Mouse (Mus musculus) embryonic facial prominence, embryonic 13.5 days (tissue): ENCODE measurements around the gene Frmd8. TPM values are rescaled to one million over a fixed set of nuclear protein-coding genes. Genes with fewer than 3 reads are reported as not detected.

Experiments used
- ATAC-seq: fragments of 200-750 bp; cut with Nextera tagmentation; 2 replicates; pipeline ENCODE4 v1.8.0; 2017; ENCODE audit warnings: low read depth; ENCODE audit not compliant: insufficient number of reproducible peaks, insufficient read depth, low FRiP score, low TSS enrichment
- H3K27ac ChIP-seq: fragments of 300-500 bp; sonication (generic); 2 replicates; pipeline ENCODE4 v1.5.1; 2015; ENCODE audit warnings: moderate library complexity, mild to moderate bottlenecking, inconsistent platforms
- H3K27me3 ChIP-seq: fragments of 300-500 bp; sonication (generic); 2 replicates; pipeline ENCODE4 v1.6.1; 2015; ENCODE audit warnings: mild to moderate bottlenecking, inconsistent platforms
- H3K36me3 ChIP-seq: fragments of 300-500 bp; sonication (generic); 2 replicates; pipeline ENCODE4 v1.6.1; 2015; ENCODE audit warnings: mild to moderate bottlenecking, inconsistent platforms
- H3K4me1 ChIP-seq: fragments of 300-500 bp; sonication (generic); 2 replicates; pipeline ENCODE4 v1.6.1; 2015; ENCODE audit warnings: inconsistent platforms
- H3K4me2 ChIP-seq: fragments of 300-500 bp; sonication (generic); 2 replicates; pipeline ENCODE4 v1.6.1; 2015; ENCODE audit warnings: moderate library complexity, mild to moderate bottlenecking, inconsistent platforms
- H3K4me3 ChIP-seq: fragments of 300-500 bp; sonication (generic); 2 replicates; pipeline ENCODE4 v1.5.1; 2015; ENCODE audit warnings: mild to moderate bottlenecking, inconsistent platforms
- H3K9ac ChIP-seq: fragments of 300-500 bp; sonication (generic); 2 replicates; pipeline ENCODE4 v1.6.1; 2015; ENCODE audit warnings: mild to moderate bottlenecking, inconsistent platforms
- H3K9me3 ChIP-seq: fragments of 300-500 bp; sonication (generic); 2 replicates; pipeline ENCODE4 v1.6.1; 2016; ENCODE audit warnings: inconsistent platforms
- WGBS: fragments of 180-500 bp; shearing (Covaris S2); methylation state at CpG from one replicate; pipeline ENCODE4 v1.1.7; 2015; ENCODE audit warnings: mixed read lengths; 5-methylcytosine and 5-hydroxymethylcytosine counted together
- polyA plus RNA-seq: library from polyadenylated mRNA; unstranded; fragments of >200 nt; fragmentation: Nextera tagmentation; extraction: Ambion mirVana; gene quantifications from 2 replicates; pipeline ENCODE4 v1.2.1, GENCODE M21; 2015

The Frmd8 gene
- polyA plus RNA-seq, 1 experiment from 2014 or later, result 30.6 TPM

DNA sequence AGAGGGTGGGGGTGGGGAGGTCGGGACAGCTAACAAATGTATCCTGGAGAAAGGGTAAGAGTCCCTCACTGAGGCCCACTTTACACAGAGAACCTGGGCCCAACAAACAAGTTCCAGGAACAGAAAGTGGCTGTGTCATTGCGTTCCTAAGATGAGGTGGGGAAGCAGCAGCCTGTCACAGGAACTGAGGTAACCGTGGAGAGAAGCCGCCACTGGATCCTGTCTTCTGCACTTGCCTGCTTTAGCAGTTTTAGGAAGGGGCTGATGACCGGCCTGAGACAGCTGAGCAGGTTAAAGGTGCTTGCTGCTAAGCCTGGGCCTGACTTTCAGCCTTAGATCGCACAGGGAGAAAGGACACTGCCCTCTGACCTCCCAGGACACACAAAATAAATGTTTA is 68.3 kb downstream of the Frmd8 start:
- H3K4me1 ChIP-seq, result peaks cover 62% of the 10 kb centered on the region
- H3K27me3 ChIP-seq, result no peaks in the 10 kb centered on the region
- H3K9me3 ChIP-seq, result no peaks in the 10 kb centered on the region
- H3K27ac ChIP-seq, result peak overlapping the region; percentile 87
- H3K9ac ChIP-seq, result 0 out of 2 replicates have a peak overlapping the region, but pooled peaks have one; percentile 32
- no peak overlapping the region for H3K4me2 ChIP-seq
- H3K4me3 ChIP-seq, result no peak overlapping the region
- no peaks in the 10 kb centered on the region for H3K36me3 ChIP-seq
- WGBS, result 37% methylated on average over 6 of the region's 6 CpGs
- ATAC-seq, result no peak

GRCm38 (mm10) chr19:5806051-5806808 is 68.8 kb downstream of the Frmd8 start:
- Histone ChIP-seq H3K9me3 (no peaks in the 10 kb centered on the region), H3K36me3 (no peaks in the 10 kb centered on the region), H3K27ac (peak overlapping the region; percentile 87), H3K27me3 (no peaks in the 10 kb centered on the region), H3K9ac (0 out of 2 replicates have a peak overlapping the region, but pooled peaks have one; percentile 51), H3K4me2 (peak overlapping the region; percentile 20), H3K4me1 (peaks cover 56% of the 10 kb centered on the region), H3K4me3 (no peak overlapping the region)
- 11% methylated on average over 8 of the region's 8 CpGs for WGBS
- ATAC-seq, result no peak

DNA sequence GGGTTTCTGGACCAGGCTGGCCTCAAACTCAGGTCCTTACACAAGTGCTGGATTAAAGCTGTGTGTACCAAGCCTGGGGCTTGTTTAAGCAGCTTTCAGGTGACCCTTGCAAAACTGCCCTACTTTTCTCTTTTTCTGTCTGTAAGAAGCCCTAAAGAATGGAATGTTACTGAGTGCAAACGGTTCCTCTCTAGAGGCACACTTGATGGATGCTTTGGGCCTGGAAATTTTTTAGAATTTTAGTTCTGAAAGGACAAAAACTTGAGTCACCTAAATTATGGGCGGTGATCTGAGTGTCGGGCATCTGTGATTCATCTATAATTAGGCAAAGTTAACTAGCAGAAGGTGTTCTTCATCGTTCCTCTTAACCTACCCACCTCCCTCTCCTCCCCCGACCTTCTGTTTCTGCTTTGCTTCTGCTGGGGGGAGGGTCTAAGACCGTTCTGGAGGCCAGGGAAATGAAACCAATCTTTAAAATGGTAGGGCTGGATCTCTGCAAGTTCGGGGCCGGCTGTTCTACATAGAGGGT is 70.6 kb downstream of the Frmd8 start:
- no peaks in the 10 kb centered on the region for H3K27me3 ChIP-seq
- WGBS, result 12% methylated on average over 8 of the region's 8 CpGs
- peak overlapping the region; percentile 100 for H3K27ac ChIP-seq
- no peaks in the 10 kb centered on the region for H3K36me3 ChIP-seq
- no peaks in the 10 kb centered on the region for H3K9me3 ChIP-seq
- peak overlapping the region; percentile 95 for H3K4me2 ChIP-seq
- H3K4me1 ChIP-seq, result peaks cover 38% of the 10 kb centered on the region
- no peak overlapping the region for H3K4me3 ChIP-seq
- H3K9ac ChIP-seq, result peak overlapping the region; percentile 99
- ATAC-seq, result no peak

- no peak for ATAC-seq
- H3K27me3 ChIP-seq, result no peaks in the 10 kb centered on the region
- H3K36me3 ChIP-seq, result no peaks in the 10 kb centered on the region
- under 1% methylated on average over 16 of the region's 16 CpGs for WGBS
- peak overlapping the region; percentile 91 for H3K4me3 ChIP-seq
- H3K9ac ChIP-seq, result peak overlapping the region; percentile 99
- peak overlapping the region; percentile 100 for H3K27ac ChIP-seq
- no peaks in the 10 kb centered on the region for H3K9me3 ChIP-seq
- H3K4me1 ChIP-seq, result peaks cover 34% of the 10 kb centered on the region
- peak overlapping the region; percentile 95 for H3K4me2 ChIP-seq
Observed at GRCm38 (mm10) chr19:5803881-5804279, 71.2 kb downstream of the Frmd8 start.

- Histone ChIP-seq H3K9ac (peak overlapping the region; percentile 99), H3K9me3 (no peaks in the 10 kb centered on the region), H3K36me3 (peaks cover 4% of the 10 kb centered on the region), H3K4me1 (peaks cover 30% of the 10 kb centered on the region), H3K27ac (peak overlapping the region; percentile 100), H3K4me2 (peak overlapping the region; percentile 95), H3K4me3 (peak overlapping the region; percentile 91), H3K27me3 (no peaks in the 10 kb centered on the region)
- WGBS, result under 1% methylated on average over 66 of the region's 67 CpGs
- ATAC-seq, result peak; percentile 97
Observed at GRCm38 (mm10) chr19:5803041-5803880, 71.8 kb downstream of the Frmd8 start.

- Histone ChIP-seq H3K36me3 (peaks cover 9% of the 10 kb centered on the region), H3K4me2 (peak overlapping the region; percentile 95), H3K4me1 (peaks cover 34% of the 10 kb centered on the region), H3K4me3 (peak overlapping the region; percentile 91), H3K9ac (peak overlapping the region; percentile 99), H3K27ac (peak overlapping the region; percentile 100), H3K9me3 (no peaks in the 10 kb centered on the region), H3K27me3 (no peaks in the 10 kb centered on the region)
- ATAC-seq, result no peak
- under 1% methylated on average over 4 of the region's 4 CpGs for WGBS
Observed at GRCm38 (mm10) chr19:5802787-5803040, 72.4 kb downstream of the Frmd8 start.

DNA sequence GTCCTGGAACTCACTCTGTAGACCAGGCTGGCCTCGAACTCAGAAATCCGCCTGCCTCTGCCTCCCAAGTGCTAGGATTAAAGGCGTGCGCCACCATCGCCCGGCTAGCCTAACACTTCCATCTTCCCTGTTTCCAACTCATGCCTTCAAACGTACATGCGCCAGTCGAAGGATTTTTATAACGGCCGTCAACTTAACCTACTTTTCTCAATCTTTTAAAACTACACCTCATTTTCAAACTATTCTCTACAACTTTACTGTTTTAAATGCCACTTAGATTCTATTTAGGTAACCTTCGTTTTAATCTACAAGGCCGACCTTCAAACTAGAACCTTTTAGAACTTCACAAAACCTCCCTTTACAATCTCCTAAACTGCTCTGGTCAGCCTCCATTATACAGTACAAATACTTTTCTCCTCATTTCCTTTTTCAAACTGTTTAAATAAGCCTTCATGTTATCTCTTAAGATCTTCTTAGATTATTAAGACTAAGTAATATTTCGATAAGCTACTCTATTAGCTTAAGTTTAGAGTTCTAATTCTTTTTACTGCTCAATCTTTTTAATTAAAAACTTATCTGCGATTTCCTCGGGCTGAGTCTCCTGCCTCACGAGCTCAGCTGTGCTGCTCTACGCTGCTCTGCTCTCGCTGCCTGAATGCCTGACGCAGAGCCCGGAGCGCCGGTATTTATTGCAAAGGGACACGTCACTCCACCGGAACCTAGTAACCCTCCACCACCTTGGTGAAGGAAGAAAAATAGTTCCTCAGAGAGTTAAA is 72.9 kb downstream of the Frmd8 start:
- H3K36me3 ChIP-seq, result peaks cover 14% of the 10 kb centered on the region
- H3K4me2 ChIP-seq, result peak overlapping the region; percentile 95
- ATAC-seq, result peak; percentile 57; the same call in 1 of the 2 replicates
- H3K4me1 ChIP-seq, result peaks cover 38% of the 10 kb centered on the region
- no peaks in the 10 kb centered on the region for H3K9me3 ChIP-seq
- H3K27ac ChIP-seq, result peak overlapping the region; percentile 100
- under 1% methylated on average over 25 of the region's 25 CpGs for WGBS
- H3K9ac ChIP-seq, result peak overlapping the region; percentile 99
- peak overlapping the region; percentile 91 for H3K4me3 ChIP-seq
- no peaks in the 10 kb centered on the region for H3K27me3 ChIP-seq

DNA sequence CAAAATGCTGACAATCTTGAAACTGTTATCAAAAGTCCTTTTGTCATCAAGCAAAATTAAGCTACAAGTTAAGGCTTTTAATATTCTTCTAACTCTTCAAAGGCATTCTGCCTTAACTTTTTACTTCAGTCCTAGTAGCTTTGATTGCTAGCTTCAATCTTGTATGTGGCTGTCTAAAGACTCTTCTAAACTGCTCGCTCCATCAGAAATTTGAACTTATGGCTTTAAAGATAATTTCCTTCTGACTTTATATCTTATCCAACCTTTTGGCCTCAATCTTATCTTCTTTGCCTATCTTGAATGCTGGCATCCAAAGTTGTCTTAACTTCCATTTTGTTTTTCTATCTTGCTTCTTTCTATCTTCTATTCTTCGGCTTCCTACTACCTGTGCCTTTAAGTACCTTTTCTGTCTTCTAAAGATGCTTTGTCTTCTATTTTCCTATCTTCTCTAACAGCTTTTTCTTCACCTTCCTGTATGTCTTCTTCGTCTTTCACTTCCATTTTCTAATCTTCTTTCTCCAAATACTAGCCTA is 73.6 kb downstream of the Frmd8 start:
- no peaks in the 10 kb centered on the region for H3K27me3 ChIP-seq
- peak overlapping the region; percentile 100 for H3K27ac ChIP-seq
- peak overlapping the region; percentile 91 for H3K4me3 ChIP-seq
- no peak for ATAC-seq
- no peaks in the 10 kb centered on the region for H3K9me3 ChIP-seq
- H3K4me1 ChIP-seq, result peaks cover 40% of the 10 kb centered on the region
- 5% methylated on average over 3 of the region's 3 CpGs for WGBS
- H3K4me2 ChIP-seq, result peak overlapping the region; percentile 95
- H3K9ac ChIP-seq, result peak overlapping the region; percentile 99
- H3K36me3 ChIP-seq, result peaks cover 21% of the 10 kb centered on the region

DNA sequence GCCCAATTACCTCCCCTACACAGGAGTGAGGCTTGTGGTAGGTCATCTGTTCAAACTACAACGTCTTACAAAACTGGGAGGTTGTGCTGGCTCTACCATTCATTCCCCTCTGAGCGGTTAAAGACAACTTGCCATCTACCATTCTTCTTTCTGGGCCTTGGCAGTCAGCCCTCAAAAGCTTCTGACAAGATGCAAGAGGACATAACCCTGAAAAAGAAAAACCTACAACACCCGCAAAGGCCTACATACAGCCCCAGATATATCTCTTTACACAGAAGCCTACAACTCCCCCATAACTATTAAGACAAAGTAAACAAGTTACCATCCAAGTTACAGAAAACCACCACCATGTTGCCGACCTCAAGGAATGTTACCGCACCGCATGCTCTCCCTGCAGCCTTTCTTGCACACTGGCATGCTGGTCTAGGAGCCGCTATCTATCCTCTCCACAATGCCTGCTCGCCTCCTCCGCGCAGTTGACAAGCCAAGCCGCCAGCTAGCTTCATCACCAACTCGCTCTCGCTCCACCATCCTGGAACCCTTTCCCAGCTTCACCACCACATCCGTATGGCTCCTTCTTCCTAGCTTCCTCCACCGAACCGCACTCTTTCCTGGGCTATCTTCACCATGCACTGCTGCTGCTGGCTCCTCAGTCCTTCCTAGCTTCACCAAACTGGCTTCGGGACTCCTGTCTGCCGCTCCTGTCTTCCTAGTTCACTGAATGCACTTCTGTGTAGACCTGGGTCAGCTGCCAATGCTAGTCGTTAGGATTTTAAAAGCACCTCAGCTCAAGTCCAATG is 74.2 kb downstream of the Frmd8 start:
- Histone ChIP-seq H3K4me1 (peaks cover 41% of the 10 kb centered on the region), H3K36me3 (peaks cover 27% of the 10 kb centered on the region), H3K27me3 (no peaks in the 10 kb centered on the region), H3K9ac (peak overlapping the region; percentile 99), H3K4me2 (peak overlapping the region; percentile 95), H3K9me3 (no peaks in the 10 kb centered on the region), H3K27ac (peak overlapping the region; percentile 100), H3K4me3 (peak overlapping the region; percentile 91)
- ATAC-seq, result no peak
- under 1% methylated on average over 19 of the region's 19 CpGs for WGBS

DNA sequence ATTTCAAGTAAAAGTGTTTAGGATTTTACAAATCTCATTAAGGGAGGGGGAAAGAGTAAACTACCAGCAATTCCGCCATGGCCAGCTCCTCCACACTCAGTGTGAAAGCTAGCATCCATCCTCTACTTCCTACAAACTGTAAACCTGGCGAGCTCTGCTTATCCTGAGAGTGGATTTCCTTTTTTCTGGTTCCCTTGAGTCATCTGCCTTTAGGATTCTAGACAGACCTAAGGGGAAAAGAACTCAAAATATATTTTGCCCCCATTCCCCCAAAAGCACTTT is 74.8 kb downstream of the Frmd8 start:
- Histone ChIP-seq H3K36me3 (peaks cover 33% of the 10 kb centered on the region), H3K9me3 (no peaks in the 10 kb centered on the region), H3K4me2 (peak overlapping the region; percentile 95), H3K9ac (peak overlapping the region; percentile 99), H3K4me1 (peaks cover 43% of the 10 kb centered on the region), H3K27me3 (no peaks in the 10 kb centered on the region), H3K4me3 (peak overlapping the region; percentile 91), H3K27ac (peak overlapping the region; percentile 100)
- no peak for ATAC-seq
- WGBS, result 0% methylated on average over 2 of the region's 2 CpGs
